Mouse (Mus musculus) liver, embryonic 15.5 days (tissue): Measurements from ENCODE around the gene Lexm. TPM values are rescaled to one million over a fixed set of nuclear protein-coding genes. Genes with fewer than 3 reads are reported as not detected.
A peak's percentile ranks its signal among the peaks of the same experiment; 100 is the strongest.

Experiments
- ATAC-seq: fragments of 200-750 bp; cut with Nextera tagmentation; 2 replicates; pipeline ENCODE4 v1.8.0; 2017; ENCODE audit warnings: moderate number of reproducible peaks, mild to moderate bottlenecking, moderate library complexity; ENCODE audit not compliant: insufficient read depth
- H3K27ac ChIP-seq: fragments of 300-500 bp; sonication (generic); replicated peaks from 2 replicates; pipeline ENCODE4 v1.5.1; 2015; ENCODE audit warnings: mild to moderate bottlenecking, inconsistent platforms
- H3K27me3 ChIP-seq: fragments of 300-500 bp; sonication (generic); 2 replicates; pipeline ENCODE4 v1.6.1; 2015; ENCODE audit warnings: mild to moderate bottlenecking, inconsistent platforms
- H3K36me3 ChIP-seq: fragments of 300-500 bp; sonication (generic); replicated peaks from 2 replicates; pipeline ENCODE4 v1.6.1; 2015; ENCODE audit warnings: moderate library complexity, mild to moderate bottlenecking, inconsistent platforms
- H3K4me1 ChIP-seq: fragments of 300-500 bp; sonication (generic); replicated peaks from 2 replicates; pipeline ENCODE4 v1.6.1; 2015; ENCODE audit warnings: inconsistent platforms
- H3K4me2 ChIP-seq: fragments of 300-500 bp; sonication (generic); 2 replicates; pipeline ENCODE4 v1.6.1; 2015; ENCODE audit warnings: moderate library complexity, mild to moderate bottlenecking, inconsistent platforms
- H3K4me3 ChIP-seq: fragments of 300-500 bp; sonication (generic); replicated peaks from 2 replicates; pipeline ENCODE4 v1.5.1; 2015; ENCODE audit warnings: mild to moderate bottlenecking, inconsistent platforms
- H3K9ac ChIP-seq: fragments of 300-500 bp; sonication (generic); 2 replicates; pipeline ENCODE4 v1.6.1; 2015; ENCODE audit warnings: moderate library complexity, mild to moderate bottlenecking, inconsistent platforms
- H3K9me3 ChIP-seq: fragments of 300-500 bp; sonication (generic); replicated peaks from 2 replicates; pipeline ENCODE4 v1.6.1; 2016; ENCODE audit warnings: inconsistent platforms
- WGBS: fragments of 180-500 bp; shearing (Covaris S2); methylation state at CpG from one replicate; pipeline ENCODE4 v1.1.7; 2015; ENCODE audit warnings: mixed read lengths; ENCODE audit not compliant: insufficient replicate concordance; 5-methylcytosine and 5-hydroxymethylcytosine counted together
- polyA plus RNA-seq: library from polyadenylated mRNA; unstranded; fragments of >200 nt; fragmentation: Nextera tagmentation; extraction: Ambion mirVana; gene quantifications from 2 replicates; pipeline ENCODE4 v1.2.1, GENCODE M21; 2015

Lexm gene
- polyA plus RNA-seq, 1 experiment from 2014 or later = not detected

DNA sequence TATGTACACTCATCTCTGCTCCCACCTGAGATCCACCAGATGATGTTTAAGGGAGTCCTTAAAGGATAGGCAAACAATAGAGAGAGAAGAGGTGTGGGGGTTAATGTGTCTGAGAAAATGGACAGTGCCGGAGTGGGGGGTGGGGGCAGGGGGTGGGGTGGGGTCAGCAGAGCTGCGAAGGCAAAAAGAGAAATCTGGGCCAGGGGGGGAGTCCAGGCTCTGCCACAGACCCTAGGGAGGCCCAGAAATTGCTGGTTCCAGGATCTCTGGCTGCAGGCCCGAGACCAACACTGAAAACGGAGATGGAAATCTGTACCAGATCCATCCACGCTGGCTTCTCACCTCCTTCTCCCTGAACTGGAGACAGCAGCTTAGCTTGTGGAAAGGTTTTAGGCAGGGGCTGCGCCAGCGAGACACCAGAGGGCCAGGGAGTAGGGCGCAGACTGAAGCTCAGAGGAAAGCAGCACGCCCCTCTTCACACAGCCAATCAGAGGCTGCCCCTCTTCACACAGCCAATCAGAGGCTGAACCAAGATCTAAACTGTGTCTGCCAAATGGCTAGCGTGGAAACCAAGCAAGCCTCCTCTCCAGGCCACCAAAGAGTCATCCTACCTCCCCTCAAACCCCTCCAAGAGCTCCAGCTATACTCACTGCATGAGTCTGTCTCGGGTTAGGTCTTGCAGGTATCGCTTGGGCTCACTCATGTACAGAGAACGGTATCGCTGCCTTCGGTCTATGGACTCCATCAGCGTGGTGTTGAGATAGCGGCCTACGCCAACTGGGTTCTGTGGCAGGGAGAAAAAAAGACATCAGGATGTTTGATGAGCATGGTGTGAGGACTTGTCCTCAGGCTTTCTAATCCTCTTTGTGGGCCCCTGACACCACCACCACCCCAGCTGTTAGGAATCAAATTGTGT lies 10.1 kb downstream of the Lexm start:
- 48% methylated on average over 18 of the region's 18 CpGs for WGBS
- Histone ChIP-seq H3K27me3 (peaks cover 4% of the 10 kb centered on the region), H3K27ac (no peak overlapping the region), H3K4me1 (peaks cover 8% of the 10 kb centered on the region), H3K9me3 (no peaks in the 10 kb centered on the region), H3K9ac (no peak overlapping the region), H3K4me3 (no peak overlapping the region), H3K4me2 (peak overlapping the region; percentile 45), H3K36me3 (no peaks in the 10 kb centered on the region)
- peak; percentile 72 for ATAC-seq

DNA sequence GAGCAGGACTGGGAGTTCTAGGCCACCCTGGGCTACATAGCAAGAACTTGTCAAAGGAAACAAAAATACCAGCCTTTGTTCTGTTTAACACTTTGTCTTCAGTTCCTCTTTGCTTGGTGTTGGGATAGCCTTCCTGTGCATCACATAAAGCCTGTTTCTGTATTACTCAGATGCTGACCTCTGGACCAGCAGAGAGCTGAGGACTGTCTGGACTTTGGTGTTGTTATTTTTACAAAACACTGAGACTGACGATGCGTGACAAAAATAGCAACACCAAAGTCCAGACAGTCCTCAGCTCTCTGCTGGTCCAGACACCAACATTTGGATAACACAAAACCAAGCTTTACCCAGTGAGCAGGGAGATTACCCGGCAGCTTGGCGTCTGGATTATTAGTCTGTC lies 16.3 kb downstream of the Lexm start:
- 45% methylated on average over 4 of the region's 4 CpGs for WGBS
- H3K4me3 ChIP-seq = no peak overlapping the region
- no peaks in the 10 kb centered on the region for H3K36me3 ChIP-seq
- no peak for ATAC-seq
- no peaks in the 10 kb centered on the region for H3K9me3 ChIP-seq
- no peak overlapping the region for H3K4me2 ChIP-seq
- H3K27ac ChIP-seq = no peak overlapping the region
- no peaks in the 10 kb centered on the region; the same call in 1 of the 2 replicates for H3K27me3 ChIP-seq
- no peaks in the 10 kb centered on the region for H3K4me1 ChIP-seq
- no peak overlapping the region for H3K9ac ChIP-seq

DNA sequence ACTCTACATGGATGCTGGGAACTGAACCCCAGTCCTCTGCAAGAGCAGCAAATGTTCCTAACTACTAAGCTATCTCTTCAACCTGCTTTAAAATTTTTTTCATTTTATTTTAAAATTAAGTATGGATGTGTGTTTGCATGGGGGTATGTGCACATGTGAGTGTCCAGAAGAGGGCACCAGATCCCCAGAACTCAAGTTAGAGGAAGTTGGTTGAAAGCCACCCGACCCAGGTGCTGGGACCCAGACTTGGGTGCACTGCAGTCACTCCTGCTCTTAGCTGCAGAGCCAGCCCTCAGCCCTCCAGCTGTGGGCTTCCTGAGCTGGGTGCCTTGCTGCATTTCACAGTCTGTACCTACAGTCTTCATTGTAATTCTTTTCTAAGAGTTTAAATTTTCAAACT lies 17.6 kb downstream of the Lexm start:
- Histone ChIP-seq H3K4me3 (no peak overlapping the region), H3K4me1 (no peaks in the 10 kb centered on the region), H3K9ac (no peak overlapping the region), H3K36me3 (no peaks in the 10 kb centered on the region), H3K9me3 (no peaks in the 10 kb centered on the region), H3K4me2 (no peak overlapping the region), H3K27me3 (no peaks in the 10 kb centered on the region), H3K27ac (no peak overlapping the region)
- WGBS = 17% methylated on average over 1 of the region's 1 CpGs
- ATAC-seq = no peak

DNA sequence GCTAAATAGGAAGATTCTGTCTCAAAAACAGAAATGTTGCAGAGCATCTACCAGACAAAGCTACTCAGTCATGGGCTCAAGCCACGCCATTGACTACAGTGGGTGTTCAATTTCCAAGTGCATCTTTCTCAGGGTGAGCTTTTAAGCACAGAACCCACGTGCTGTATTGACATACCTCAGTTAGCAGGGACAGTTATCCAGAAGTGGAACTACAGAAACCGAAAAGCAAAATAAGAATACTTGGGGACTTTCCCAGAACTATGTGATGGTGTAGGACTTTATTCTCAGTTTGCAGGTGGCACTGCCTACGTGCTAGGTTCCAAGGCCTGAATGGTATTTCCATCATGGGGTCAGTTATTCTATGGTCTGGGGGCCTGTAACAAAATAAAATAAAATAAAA lies 19.3 kb downstream of the Lexm start:
- H3K4me3 ChIP-seq = no peak overlapping the region

DNA sequence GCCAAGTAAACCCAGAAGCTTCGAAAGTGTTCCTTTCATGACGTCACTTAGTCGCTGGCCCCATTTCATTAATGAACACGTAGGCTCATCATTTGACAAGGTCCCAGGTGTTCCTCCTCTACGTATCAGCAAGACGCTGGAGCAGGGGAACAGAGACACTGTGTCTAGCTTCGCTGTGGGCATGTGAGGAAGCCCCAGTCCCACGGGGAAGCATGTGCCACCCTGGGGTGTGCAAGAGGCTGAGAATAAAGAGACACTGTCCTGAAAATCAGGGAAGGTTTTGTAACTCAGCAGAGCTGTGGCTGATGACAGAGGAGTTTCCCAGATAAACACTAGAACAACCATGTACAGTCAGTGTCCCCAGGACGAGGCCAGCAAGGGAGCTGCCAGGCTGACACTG lies 20.0 kb downstream of the Lexm start:
- H3K9me3 ChIP-seq = no peaks in the 10 kb centered on the region
- no peak overlapping the region for H3K27ac ChIP-seq
- ATAC-seq = no peak
- H3K4me2 ChIP-seq = no peak overlapping the region
- H3K27me3 ChIP-seq = no peaks in the 10 kb centered on the region
- 68% methylated on average over 9 of the region's 9 CpGs for WGBS
- no peaks in the 10 kb centered on the region for H3K36me3 ChIP-seq
- no peaks in the 10 kb centered on the region for H3K4me1 ChIP-seq
- H3K4me3 ChIP-seq = no peak overlapping the region
- H3K9ac ChIP-seq = no peak overlapping the region

More for the DNA sequence above, 19.3 kb downstream of the Lexm start:
- H3K9ac ChIP-seq = no peak overlapping the region
- no peaks in the 10 kb centered on the region for H3K36me3 ChIP-seq
- no peak for ATAC-seq
- no peaks in the 10 kb centered on the region for H3K27me3 ChIP-seq
- no peaks in the 10 kb centered on the region for H3K9me3 ChIP-seq
- no peak overlapping the region for H3K27ac ChIP-seq
- WGBS = 70% methylated on average over 4 of the region's 4 CpGs
- H3K4me1 ChIP-seq = no peaks in the 10 kb centered on the region
- H3K4me2 ChIP-seq = no peak overlapping the region

DNA sequence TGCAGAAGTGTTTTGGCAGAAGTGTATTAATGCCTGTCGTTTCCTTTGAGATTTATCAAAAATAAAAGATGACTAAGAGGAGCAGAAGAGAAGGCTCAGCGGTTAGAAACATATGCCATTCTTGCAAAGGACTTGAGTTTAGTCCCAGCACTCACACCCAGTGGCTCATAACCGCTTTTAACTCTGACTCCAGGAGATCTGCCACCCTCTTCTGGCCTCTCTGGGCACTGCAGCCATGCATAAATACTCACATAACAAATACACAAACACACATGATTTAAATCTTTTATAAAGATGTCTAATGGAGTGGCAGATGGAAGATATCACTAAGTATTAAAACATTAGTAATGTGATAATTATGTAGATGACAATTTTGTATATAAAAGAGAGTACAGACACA lies 20.8 kb downstream of the Lexm start:
- no peak overlapping the region for H3K4me3 ChIP-seq
- ATAC-seq = no peak
- H3K27ac ChIP-seq = no peak overlapping the region
- no peaks in the 10 kb centered on the region for H3K4me1 ChIP-seq
- no peaks in the 10 kb centered on the region for H3K27me3 ChIP-seq
- H3K4me2 ChIP-seq = no peak overlapping the region
- no peaks in the 10 kb centered on the region for H3K36me3 ChIP-seq
- no peak overlapping the region for H3K9ac ChIP-seq
- 53% methylated on average over 3 of the region's 3 CpGs for WGBS
- H3K9me3 ChIP-seq = no peaks in the 10 kb centered on the region

DNA sequence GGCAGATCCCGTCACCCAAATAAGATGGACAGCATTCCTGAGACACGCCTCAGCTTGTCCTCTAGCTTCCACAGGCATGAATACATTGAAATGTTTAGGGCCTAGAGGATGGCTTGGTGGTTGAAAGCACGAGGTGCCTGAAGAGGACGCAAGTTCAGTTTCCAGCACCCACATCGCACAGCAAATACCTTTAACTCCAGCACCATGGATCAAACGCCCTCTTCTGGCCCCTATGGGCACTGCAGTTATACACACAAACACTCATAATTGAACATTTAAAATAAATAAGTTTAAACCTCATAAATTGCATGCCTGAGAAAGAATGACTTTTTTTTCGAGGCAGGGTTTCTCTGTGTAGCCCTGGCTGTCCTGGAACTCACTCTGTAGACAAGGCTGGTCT lies 23.4 kb downstream of the Lexm start:
- no peak overlapping the region for H3K27ac ChIP-seq
- H3K4me2 ChIP-seq = no peak overlapping the region
- no peak for ATAC-seq
- no peaks in the 10 kb centered on the region for H3K9me3 ChIP-seq
- H3K4me3 ChIP-seq = no peak overlapping the region
- H3K4me1 ChIP-seq = 0 out of 2 replicates have a peak, but pooled peaks cover 5% of the 10 kb centered on the region
- 52% methylated on average over 7 of the region's 7 CpGs for WGBS
- H3K36me3 ChIP-seq = peaks cover 12% of the 10 kb centered on the region
- H3K27me3 ChIP-seq = no peaks in the 10 kb centered on the region
- no peak overlapping the region for H3K9ac ChIP-seq

DNA sequence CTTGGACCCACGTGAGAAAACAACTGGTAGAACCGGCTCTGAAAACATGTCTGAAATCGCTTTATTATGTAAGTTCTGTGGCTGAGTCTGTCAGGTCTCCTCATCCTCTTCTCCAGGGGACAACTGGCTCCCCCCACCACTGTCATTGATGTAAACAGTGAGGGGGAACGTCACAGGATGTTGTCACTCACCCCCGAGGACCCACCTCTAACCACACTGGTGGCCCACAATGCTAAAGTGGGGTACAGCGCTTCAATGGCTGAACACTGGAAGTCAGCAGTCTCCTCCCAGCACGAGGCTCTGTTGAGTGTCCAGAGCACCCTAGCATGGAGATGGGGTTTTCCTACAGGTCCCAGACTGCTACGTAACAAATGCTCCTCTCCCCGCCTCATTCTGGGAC lies 26.2 kb downstream of the Lexm start:
- no peak for ATAC-seq
- Histone ChIP-seq H3K9me3 (no peaks in the 10 kb centered on the region), H3K9ac (no peak overlapping the region), H3K4me1 (0 out of 2 replicates have a peak, but pooled peaks cover 5% of the 10 kb centered on the region), H3K4me2 (no peak overlapping the region), H3K4me3 (no peak overlapping the region), H3K27ac (no peak overlapping the region), H3K27me3 (no peaks in the 10 kb centered on the region), H3K36me3 (peaks cover 38% of the 10 kb centered on the region)
- 73% methylated on average over 9 of the region's 9 CpGs for WGBS

DNA sequence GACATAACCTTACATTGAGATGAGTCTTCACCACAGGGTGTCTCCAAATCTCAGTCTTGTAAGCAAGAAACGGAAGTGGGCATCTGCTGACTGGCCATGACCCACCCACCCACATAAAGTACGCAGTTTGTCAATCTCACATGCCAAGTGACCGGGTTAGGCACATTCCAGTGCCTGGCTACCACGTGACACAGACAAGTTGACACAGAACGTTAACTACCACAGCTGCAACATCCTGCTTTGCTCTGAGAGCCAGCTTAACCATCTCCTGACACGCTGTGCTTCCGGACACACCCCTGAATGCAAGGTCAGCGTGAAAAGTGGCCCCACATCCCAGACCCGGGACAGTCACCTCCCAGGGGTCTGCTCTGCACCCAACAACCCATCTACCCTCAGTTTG lies 26.9 kb downstream of the Lexm start:
- no peak overlapping the region for H3K9ac ChIP-seq
- no peaks in the 10 kb centered on the region for H3K9me3 ChIP-seq
- no peaks in the 10 kb centered on the region for H3K27me3 ChIP-seq
- 63% methylated on average over 9 of the region's 9 CpGs for WGBS
- peaks cover 46% of the 10 kb centered on the region for H3K36me3 ChIP-seq
- no peak overlapping the region for H3K4me2 ChIP-seq
- no peak for ATAC-seq
- 0 out of 2 replicates have a peak, but pooled peaks cover 5% of the 10 kb centered on the region for H3K4me1 ChIP-seq
- H3K4me3 ChIP-seq = no peak overlapping the region
- no peak overlapping the region for H3K27ac ChIP-seq

DNA sequence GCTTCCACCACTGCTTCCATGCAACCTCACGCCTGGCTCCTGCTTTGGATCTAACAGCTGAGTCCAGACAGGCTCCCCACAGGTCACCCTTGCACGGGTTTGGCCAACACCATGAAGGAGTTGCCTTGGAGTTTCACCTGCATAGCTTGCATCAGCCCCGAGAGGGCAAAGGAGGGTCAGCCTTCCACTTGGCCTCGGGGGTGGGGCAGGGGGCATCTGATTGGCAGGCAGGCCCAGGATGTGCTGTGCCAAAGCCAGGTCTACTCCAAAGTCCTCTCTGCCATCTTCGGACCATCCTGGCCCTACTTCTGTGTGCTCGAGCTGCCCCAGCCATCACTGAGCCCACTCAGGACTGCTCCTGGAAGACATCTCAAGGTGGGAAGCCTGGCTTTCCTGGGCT lies 30.0 kb downstream of the Lexm start:
- Histone ChIP-seq H3K27ac (no peak overlapping the region), H3K36me3 (peaks cover 70% of the 10 kb centered on the region)

DNA sequence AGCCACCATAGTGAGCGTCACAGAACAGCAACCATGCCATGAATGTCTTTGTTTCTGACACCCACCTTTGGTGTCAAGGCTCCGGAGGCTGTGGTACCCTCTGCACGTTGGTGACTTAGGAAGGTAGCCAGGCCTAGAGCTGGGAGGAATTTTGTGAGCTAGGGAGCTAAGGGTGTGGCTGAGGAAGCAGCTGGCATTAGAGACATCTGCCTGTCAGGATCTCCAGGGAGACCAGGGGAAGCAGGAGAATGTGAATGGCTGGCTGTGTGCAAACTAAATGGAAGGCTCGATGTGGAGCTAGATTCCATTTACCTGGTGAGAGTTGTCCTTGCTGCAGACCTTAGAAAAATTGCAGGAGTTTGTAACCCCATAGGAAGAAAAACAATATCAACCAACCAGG lies 32.4 kb downstream of the Lexm start:
- Histone ChIP-seq H3K27ac (peak overlapping the region; percentile 97; the same call in 1 of the 2 replicates), H3K4me2 (no peak overlapping the region), H3K4me1 (peaks cover 50% of the 10 kb centered on the region), H3K36me3 (peaks cover 90% of the 10 kb centered on the region), H3K27me3 (no peaks in the 10 kb centered on the region), H3K9ac (no peak overlapping the region), H3K9me3 (no peaks in the 10 kb centered on the region), H3K4me3 (no peak overlapping the region)
- no peak for ATAC-seq
- 68% methylated on average over 4 of the region's 4 CpGs for WGBS

More for the DNA sequence above, 30.0 kb downstream of the Lexm start:
- WGBS = 75% methylated on average over 6 of the region's 6 CpGs
- Histone ChIP-seq H3K9me3 (no peaks in the 10 kb centered on the region), H3K27me3 (no peaks in the 10 kb centered on the region), H3K9ac (no peak overlapping the region), H3K4me1 (peaks cover 33% of the 10 kb centered on the region), H3K4me3 (no peak overlapping the region), H3K4me2 (no peak overlapping the region)
- ATAC-seq = no peak
